Mouse (Mus musculus) neural tube, postnatal 0 days (tissue): ENCODE results near the gene Endou. TPM values are rescaled to one million over a fixed set of nuclear protein-coding genes. Genes with fewer than 3 reads are reported as not detected.

Experiments used
- polyA plus RNA-seq: library from polyadenylated mRNA; unstranded; fragments of >200 nt; fragmentation: Nextera tagmentation; extraction: Ambion mirVana; gene quantifications from 2 replicates; pipeline ENCODE4 v1.2.1, GENCODE M21; 2015

The Endou gene
- polyA plus RNA-seq = 0.14 and 0.28 TPM in 2 replicates

DNA sequence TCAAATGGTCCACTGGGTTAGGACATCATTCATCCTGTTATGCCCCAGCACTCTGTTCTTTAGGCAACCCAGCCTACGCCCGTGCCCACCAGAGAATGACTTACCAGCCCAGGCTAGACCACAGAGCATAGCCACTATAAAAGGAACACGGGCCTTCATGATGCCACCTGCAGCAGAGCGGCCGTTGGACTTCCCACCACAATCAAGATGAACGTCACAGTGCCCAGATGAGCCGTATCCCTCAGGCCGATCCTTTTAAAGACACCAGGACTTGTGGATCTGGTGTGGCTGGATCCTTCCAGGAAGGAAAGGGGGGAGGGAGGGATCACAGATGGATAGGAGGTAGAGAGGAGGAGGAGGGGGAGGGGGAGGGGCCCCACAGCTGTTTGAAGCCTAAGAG is at the start of gene Endou:
TSS of gene Endou (minus strand) at position 229 of the 400 bp plus-strand sequence.

DNA sequence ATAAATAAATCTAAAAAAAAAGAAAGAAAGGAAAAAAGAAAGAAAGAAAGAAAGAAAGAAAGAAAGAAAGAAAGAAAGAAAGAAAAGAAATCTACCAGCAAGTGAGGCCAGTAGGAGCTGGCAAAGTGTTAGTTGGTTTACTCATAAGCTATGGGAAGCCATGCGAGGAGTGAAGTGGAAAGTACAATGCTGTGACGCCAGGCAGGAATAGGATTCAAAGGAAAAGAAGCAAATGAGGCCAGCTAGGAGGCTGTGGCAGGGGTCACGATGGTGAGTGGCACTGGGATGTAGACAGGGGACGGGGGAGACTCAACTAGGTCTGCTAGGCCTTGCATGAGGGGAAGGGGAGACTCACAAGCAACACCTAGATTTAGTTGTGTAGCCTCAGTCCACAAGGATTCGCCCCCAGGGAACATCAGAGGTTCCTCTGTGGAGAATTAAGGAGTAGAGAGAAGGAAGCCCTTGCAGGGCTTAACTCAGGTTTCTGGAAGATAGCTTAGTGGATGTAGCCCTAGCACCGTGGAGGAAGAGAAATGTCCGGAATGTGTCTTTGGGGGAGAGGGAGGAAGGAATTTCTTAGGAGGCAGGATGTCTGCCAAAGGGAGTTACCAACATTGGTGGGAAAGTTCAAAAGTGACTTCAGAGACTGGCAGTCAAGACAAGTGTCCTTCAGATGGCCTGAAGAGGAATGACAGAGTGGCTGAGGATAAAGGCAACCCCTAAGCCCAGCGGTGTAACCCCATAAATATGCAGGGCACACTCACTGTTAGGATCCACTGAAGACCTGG is 47.4 kb upstream of the Endou start, which contains the start of gene Slc48a1:
TSS of gene Slc48a1 (plus strand) at position 210 of the 788 bp plus-strand sequence.

DNA sequence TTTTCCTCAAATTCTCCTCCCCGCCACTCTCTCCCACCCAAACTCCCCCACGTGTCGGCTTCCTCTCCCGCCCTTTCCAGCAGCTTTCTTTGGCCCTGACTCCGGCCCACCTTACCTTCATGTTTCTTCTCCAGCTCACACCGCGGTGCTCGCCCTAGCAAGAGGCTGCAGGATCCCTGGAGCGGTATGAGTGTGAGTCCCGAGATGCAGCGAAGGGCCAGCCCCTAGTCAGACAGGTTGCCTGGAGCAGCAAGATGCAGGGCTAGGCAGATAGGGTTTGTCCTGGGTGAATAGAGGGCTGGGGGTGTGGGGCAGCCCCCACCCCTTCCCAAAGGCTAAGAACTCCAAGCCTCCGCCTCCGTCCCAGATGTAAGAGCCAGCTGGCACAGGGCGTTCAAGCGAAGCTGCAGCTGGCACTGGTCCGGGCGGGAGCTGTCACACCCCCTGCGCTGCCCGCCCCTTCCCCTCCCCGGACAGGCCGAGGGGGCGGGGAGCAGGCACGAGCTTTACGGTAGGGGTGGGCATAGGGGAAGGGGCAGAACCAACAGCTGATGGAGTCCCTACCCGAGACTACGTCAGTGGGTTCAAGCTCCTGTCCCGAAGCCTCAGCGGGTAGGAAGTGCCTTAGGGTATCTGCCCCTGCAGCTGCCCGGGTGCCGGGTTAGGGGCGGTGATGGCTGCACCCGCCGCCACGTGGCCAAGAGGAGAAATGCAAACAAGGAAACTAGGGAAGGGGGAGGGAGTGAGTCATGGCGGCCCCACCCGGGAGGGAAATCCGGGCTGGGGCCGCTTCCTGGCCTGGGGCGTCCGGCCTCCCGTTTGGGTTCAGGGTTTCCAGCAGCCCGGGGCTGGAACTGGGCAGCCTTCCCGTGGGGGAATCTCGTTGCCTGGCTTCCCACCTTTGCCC is 36.4 kb upstream of the Endou start, which contains the start of gene Rapgef3:
TSS of gene Rapgef3 (minus strand) at position 693 of the 907 bp plus-strand sequence.

DNA sequence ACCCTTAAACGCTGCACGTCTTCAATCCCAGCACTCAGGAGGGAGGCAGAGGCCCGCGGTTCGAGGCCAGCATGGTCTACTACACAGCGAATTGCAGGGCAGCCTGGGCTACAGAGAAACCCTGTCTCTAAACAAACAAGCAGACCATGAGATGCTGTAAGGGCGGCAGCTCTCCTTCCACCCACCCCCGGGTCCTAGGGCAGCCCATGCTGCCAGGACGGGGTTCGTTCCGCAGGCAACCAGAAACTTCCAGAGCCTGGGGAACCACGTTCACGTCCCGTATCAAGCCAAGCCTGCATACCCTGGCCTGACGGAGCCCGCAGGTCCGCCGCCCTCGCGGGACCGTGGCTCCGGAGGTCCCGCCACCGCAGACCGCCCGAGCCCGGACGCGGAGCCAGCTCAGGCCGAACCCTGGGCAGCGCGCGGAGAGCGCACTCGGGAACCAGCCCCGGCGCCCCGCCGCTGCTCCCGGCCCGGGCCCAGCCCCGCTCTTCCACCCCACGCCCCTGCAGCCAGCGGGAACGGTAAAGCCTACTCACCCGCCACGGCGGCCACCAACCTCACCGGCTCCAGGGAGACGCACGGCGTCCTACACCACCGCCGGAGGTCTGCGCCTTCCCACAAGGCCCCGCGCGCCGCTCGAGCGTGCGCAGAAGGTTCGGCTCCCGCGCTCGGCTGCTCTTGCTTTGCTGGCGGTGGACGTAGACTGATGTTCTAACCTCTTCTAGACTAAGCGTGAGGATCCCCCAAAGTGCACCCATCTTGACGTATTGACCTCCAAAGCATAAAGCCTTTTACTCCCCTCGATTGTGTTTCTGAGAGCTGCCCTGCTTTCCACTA is 25.7 kb downstream of the Endou start, which contains the start of gene Rpap3:
TSS of gene Rpap3 (minus strand) at position 615 of the 840 bp plus-strand sequence.

Other genes starting within 250 kb of the Endou start
- gene Rpap3, start 25.5 kb downstream of the Endou start, polyA plus RNA-seq = 31.4 and 32.7 TPM in 2 replicates
- gene Rapgef3, start 36.6 kb upstream of the Endou start, polyA plus RNA-seq = 14.3 and 15.3 TPM in 2 replicates
- gene Slc48a1, start 47.2 kb upstream of the Endou start, polyA plus RNA-seq = 159 and 161 TPM in 2 replicates
- gene Hdac7, start 113.2 kb upstream of the Endou start, polyA plus RNA-seq = 20.1 and 27.2 TPM in 2 replicates
- gene Vdr, start 179.3 kb upstream of the Endou start, polyA plus RNA-seq = 0.17 and 0.22 TPM in 2 replicates
- gene Tmem106c, start 232.9 kb upstream of the Endou start, polyA plus RNA-seq = 36.3 and 44.7 TPM in 2 replicates